Mouse (Mus musculus) adrenal gland, adult (tissue): ENCODE results near the gene Rnf157.

Source experiments
- DNase-seq, 2 experiments: peaks; one replicate each; pipeline ENCODE4 v3.0.0; 2022 to 2023; ENCODE audit warnings: low spot score in 1 of 2; ENCODE audit not compliant: inconsistent age in 2 of 2

The Rnf157 gene

GRCm38 (mm10) chr11:116307762-116308531 lies 104.9 kb downstream of the Rnf157 start:
- no peak for DNase-seq

GRCm38 (mm10) chr11:116307019-116307725 lies 105.7 kb downstream of the Rnf157 start, which contains the start of gene Exoc7:
Exoc7 (minus strand) TSS chr11:116307233.
- DNase-seq: no peak

- DNase-seq: peak; percentile 94 to 98
These were observed 106.5 kb downstream of the Rnf157 start for GRCm38 (mm10) chr11:116306126-116306982.

GRCm38 (mm10) chr11:116305423-116305822 lies 107.4 kb downstream of the Rnf157 start:
- DNase-seq: no peak

- no peak for DNase-seq
These were observed 114.2 kb downstream of the Rnf157 start for GRCm38 (mm10) chr11:116298621-116299020.

- DNase-seq: no peak
These were observed 114.6 kb downstream of the Rnf157 start for GRCm38 (mm10) chr11:116298221-116298620.

- DNase-seq: no peak
These were observed 115.8 kb downstream of the Rnf157 start for GRCm38 (mm10) chr11:116297017-116297416.

- DNase-seq: peak in 1 of 2 experiments; percentile 62
These were observed 116.6 kb downstream of the Rnf157 start for GRCm38 (mm10) chr11:116296191-116296734.

- DNase-seq: peak; percentile 35 to 76
These were observed 118.5 kb downstream of the Rnf157 start for GRCm38 (mm10) chr11:116294319-116294718.

GRCm38 (mm10) chr11:116293538-116294137 lies 119.2 kb downstream of the Rnf157 start:
- DNase-seq: no peak

GRCm38 (mm10) chr11:116292401-116292800 lies 120.4 kb downstream of the Rnf157 start:
- DNase-seq: no peak

GRCm38 (mm10) chr11:116290556-116290955 lies 122.3 kb downstream of the Rnf157 start:
- DNase-seq: no peak

- DNase-seq: no peak
These were observed 125.5 kb downstream of the Rnf157 start for GRCm38 (mm10) chr11:116287351-116287750.
